Mouse (Mus musculus) frontal cortex, adult 2 months (tissue): ENCODE data around the gene Sorbs2. TPM values are rescaled to one million over a fixed set of nuclear protein-coding genes. Genes with fewer than 3 reads are reported as not detected.

Experiments used
- DNase-seq, 2 experiments: peaks; one replicate each; pipeline ENCODE4 v3.0.0; 2022; ENCODE audit warnings: low spot score in 1 of 2; ENCODE audit errors: extremely low spot score in 1 of 2
- polyA plus RNA-seq: library from polyadenylated mRNA; depleted of rRNA; stranded (reverse); fragments of >200 nt; gene quantifications from 2 replicates; pipeline ENCODE4 v1.2.3, GENCODE M21; 2012

Sorbs2 gene
- polyA plus RNA-seq, 1 experiment: 122 TPM

- DNase-seq: no peak
These were observed 168.3 kb downstream of the Sorbs2 start for GRCm38 (mm10) chr8:45675821-45676279.

GRCm38 (mm10) chr8:45677114-45677853 is 169.7 kb downstream of the Sorbs2 start:
- no peak for DNase-seq

GRCm38 (mm10) chr8:45677854-45678241 is 170.3 kb downstream of the Sorbs2 start:
- DNase-seq: no peak

GRCm38 (mm10) chr8:45681171-45681570 is 173.6 kb downstream of the Sorbs2 start:
- DNase-seq: no peak

DNA sequence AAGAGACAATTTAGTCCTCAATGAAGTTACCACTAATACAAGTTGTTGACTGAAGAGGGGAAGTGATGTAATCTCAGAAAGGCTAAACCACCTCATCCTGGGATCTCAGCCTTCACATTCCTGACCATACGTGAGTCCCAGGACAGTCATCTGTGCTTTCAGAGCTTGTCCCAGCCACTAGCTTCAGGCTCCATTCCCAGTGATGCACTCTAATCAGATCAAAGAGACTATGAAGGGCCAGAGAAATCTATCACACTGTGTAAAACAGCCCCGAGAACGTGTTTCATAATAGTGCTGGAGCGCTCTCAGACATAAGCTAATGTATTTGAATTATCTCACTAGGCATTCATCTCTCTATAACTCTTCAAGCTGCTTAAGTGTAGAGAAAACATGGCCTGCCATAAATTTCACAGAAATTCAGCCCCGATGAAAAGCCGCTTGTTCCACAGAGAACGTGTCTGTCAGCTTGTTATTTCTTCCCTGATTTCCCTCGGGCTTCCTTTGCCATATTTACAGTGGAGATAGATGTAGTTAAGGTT is 175.3 kb downstream of the Sorbs2 start:
- DNase-seq: no peak

GRCm38 (mm10) chr8:45687942-45688695 is 180.5 kb downstream of the Sorbs2 start:
- no peak for DNase-seq

DNA sequence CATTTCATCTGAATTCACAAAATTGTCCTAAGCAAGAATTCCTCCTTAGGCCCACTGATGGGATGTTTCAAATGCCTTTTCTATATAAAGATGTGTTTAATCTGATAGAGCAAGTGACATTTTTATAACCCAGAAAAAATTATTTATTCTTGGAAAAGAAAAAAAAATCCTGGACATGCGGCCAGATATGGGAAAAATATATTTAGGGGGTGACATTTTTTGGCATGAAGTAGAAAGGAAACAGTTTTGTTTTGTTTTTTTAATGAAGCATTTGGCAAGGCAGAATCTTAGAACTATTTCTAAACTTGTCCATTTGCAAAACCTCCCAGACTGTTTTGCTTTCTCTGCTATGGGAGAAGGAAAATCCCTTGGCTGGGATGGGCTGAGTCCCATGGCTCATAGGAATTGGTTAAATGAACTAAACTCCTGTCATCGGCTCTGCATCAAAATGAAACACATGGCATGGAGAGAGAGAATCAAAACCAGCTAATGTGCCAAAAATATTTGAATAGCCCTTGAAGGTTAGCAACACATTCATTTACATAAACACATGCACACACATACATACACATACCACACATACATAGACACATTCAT is 182.1 kb downstream of the Sorbs2 start:
- no peak for DNase-seq

DNA sequence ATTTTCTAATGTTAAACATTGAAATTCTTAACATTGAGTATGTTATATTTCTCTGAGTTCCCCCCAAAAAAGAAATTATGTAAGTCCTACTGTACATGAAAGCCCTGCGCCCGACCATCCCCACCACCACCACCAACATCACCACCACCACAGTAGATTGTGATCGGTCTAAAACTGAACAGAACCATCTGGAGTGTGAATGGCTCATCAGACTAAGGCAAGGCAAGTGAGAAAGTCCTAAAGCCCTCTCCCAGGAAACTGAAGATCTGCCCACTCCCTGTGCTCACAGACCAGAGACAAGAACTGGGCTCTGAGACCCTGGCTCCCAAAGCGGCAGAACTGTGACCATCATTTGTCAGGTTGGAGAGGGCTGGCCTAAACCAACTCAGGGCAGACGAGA is 192.5 kb downstream of the Sorbs2 start:
- DNase-seq: peak in 1 of 2 experiments; percentile 68

GRCm38 (mm10) chr8:45703700-45704101 is 196.1 kb downstream of the Sorbs2 start:
- DNase-seq: peak in 1 of 2 experiments; percentile 47

GRCm38 (mm10) chr8:45709098-45709497 is 201.5 kb downstream of the Sorbs2 start:
- no peak for DNase-seq

GRCm38 (mm10) chr8:45709734-45710133 is 202.1 kb downstream of the Sorbs2 start:
- no peak for DNase-seq

DNA sequence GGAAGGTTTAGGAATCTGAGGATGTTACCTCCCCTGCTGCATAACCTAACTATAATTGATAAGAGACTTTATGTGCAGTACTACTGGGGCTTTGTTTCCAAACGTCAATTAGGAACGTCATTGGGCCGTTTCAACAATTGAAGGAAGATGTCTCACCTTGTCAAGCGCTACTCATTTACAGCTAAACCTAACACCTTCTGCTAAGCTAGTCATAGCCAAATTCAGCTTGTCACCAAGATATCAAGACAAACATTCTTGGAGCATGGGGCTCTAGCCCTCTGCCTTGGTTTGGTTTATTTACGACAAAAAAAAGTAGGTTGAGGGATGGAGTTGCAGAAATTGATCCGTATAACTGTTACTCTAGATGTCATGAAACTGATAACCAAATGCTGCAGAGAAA is 205.0 kb downstream of the Sorbs2 start:
- no peak for DNase-seq

GRCm38 (mm10) chr8:45714806-45715205 is 207.2 kb downstream of the Sorbs2 start:
- no peak for DNase-seq

GRCm38 (mm10) chr8:45715330-45716027 is 207.9 kb downstream of the Sorbs2 start:
- peak; percentile 66 to 85 for DNase-seq

DNA sequence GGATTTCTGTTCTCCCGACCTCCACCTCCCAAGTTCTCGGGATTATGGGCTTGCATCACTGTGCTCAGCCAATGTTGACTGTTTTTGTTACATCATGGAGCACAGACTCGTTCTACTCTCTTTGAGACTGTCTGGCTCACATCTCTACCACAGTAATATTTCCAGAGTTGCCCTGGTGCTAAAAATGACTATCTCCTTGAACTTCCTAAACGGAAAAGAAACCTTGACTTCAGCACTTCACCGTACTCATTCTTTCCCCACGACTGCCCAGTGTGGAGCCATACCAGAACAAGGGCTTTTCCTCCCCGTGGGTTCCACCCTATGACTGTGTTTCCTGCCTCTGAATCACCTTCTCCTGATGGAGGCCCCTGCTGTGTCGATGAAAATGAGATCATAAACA is 212.2 kb downstream of the Sorbs2 start:
- no peak for DNase-seq

- DNase-seq: no peak
These were observed 216.6 kb downstream of the Sorbs2 start for GRCm38 (mm10) chr8:45724204-45724603.

DNA sequence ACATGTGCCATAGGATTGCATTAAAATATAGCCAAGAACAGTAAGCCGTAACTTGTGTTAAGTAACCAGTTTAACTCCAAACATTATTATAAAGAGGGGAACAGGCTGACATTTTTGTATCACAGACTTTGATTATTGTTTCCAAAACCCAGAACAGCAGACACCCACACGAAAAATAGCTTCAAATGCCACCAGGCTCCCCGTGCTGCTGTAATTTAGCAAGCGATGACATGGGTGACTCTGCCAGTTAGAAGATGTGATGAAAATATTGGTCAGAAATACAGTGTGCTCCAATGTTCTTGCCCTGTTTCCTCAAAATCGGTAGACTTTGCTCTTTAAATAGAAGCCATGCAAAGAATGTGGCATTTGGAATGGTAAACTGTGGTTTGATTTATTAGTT is 217.7 kb downstream of the Sorbs2 start:
- DNase-seq: no peak

DNA sequence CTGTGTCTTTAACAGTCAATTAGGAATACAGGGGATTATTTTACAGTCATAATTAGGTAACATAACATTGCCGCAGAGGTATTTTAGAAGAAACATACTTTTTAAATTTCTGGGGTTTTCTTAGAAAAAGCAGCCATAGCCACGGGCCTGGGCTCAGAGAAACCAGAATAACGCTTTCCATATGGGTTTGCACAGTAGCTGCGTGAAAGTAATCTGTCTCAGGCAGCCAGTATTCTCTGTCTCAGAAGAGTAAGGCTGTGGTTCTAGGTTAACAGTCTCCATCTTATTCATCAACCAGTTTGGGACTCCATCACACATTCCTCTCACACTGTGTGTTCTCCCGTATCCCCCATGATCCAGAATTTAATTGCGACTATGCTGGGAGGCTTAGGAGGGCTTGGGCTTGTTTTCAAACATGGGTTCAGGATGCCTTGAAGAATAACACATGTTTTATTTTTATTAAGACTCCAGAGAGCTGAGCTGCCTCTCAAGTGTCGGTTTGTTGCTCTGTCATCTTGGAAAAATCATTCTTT is 222.3 kb downstream of the Sorbs2 start:
- no peak for DNase-seq

- no peak for DNase-seq
These were observed 223.2 kb downstream of the Sorbs2 start for GRCm38 (mm10) chr8:45730795-45731194.

GRCm38 (mm10) chr8:45734071-45734470 is 226.5 kb downstream of the Sorbs2 start:
- DNase-seq: peak in 1 of 2 experiments; percentile 53
